Mouse (Mus musculus): ENCODE results near the gene Tbc1d12. TPM values are rescaled to one million over a fixed set of nuclear protein-coding genes. Genes with fewer than 3 reads are reported as not detected.

Tbc1d12 gene
- total RNA-seq (2012; rRNA removed), result 3.6 and 4.8 TPM in 2 replicates

GRCm38 (mm10) chr19:38836438-38837170 lies at the start of gene Tbc1d12:
Gene Tbc1d12 (plus strand): TSS chr19:38836579.
- H3K4me1 ChIP-seq (ENCODE audit: control insufficient read depth in 2 of 2, insufficient read depth in 2 of 2, low read length in 2 of 2, poor library complexity in 1 of 2), result peaks cover 0 to 2% of the 10 kb centered on the region in 2 experiments; a peak in 1 of 4 replicates
- in situ Hi-C loops (cut with MboI; ENCODE audit: low sequenced_read_pairs in 2 of 2, unreplicated experiment in 2 of 2), result no loop called here
- no peaks in the 10 kb centered on the region; the same call in 1 of the 2 replicates for H3K36me3 ChIP-seq (ENCODE audit: control insufficient read depth, insufficient read depth, low read length, poor library complexity, severe bottlenecking)
- TF ChIP-seq ZC3H11A (IDR thresholded peaks at IDR 0.05; ENCODE audit: borderline replicate concordance, low read depth, low read length) (no peak), HCFC1 (IDR thresholded peaks at IDR 0.05; ENCODE audit: borderline replicate concordance, insufficient read depth, low read length) (0 out of 2 replicates have a peak, but pooled peaks have one; percentile 13)
- H3K9ac ChIP-seq (ENCODE audit: insufficient read depth, low read depth, low read length, poor library complexity, severe bottlenecking), result peak within 1 kb of the TSS; percentile 72
- H3K9me3 ChIP-seq (ENCODE audit: control insufficient read depth, insufficient read depth, low read depth, low read length), result no peaks in the 10 kb centered on the region
- peak; percentile 78 for DNase-seq (ENCODE audit: low read depth, low spot score)
- H3K27ac ChIP-seq (ENCODE audit: insufficient read depth, low read depth, low read length, poor library complexity, severe bottlenecking), result no peak within 1 kb of the TSS
- peak within 1 kb of the TSS; percentile 80 to 89 for H3K4me3 ChIP-seq (ENCODE audit: insufficient read depth in 1 of 2, low read depth in 1 of 2, low read length in 2 of 2, poor library complexity in 1 of 2, severe bottlenecking in 1 of 2)

- no peaks in the 10 kb centered on the region for H3K4me1 ChIP-seq (ENCODE audit: control insufficient read depth in 2 of 2, insufficient read depth in 2 of 2, low read length in 2 of 2, poor library complexity in 1 of 2)
- H3K27ac ChIP-seq (ENCODE audit: insufficient read depth, low read depth, low read length, poor library complexity, severe bottlenecking), result no peak overlapping the region
- in situ Hi-C loops (cut with MboI; ENCODE audit: low sequenced_read_pairs in 2 of 2, unreplicated experiment in 2 of 2), result no loop called here
- no peak overlapping the region for H3K4me3 ChIP-seq (ENCODE audit: insufficient read depth in 1 of 2, low read depth in 1 of 2, low read length in 2 of 2, poor library complexity in 1 of 2, severe bottlenecking in 1 of 2)
- no peak overlapping the region for H3K9ac ChIP-seq (ENCODE audit: insufficient read depth, low read depth, low read length, poor library complexity, severe bottlenecking)
- H3K9me3 ChIP-seq (ENCODE audit: control insufficient read depth, insufficient read depth, low read depth, low read length), result no peaks in the 10 kb centered on the region
- H3K36me3 ChIP-seq (ENCODE audit: control insufficient read depth, insufficient read depth, low read length, poor library complexity, severe bottlenecking), result peaks cover 23% of the 10 kb centered on the region
- TF ChIP-seq MAFK (IDR thresholded peaks at IDR 0.05; ENCODE audit: insufficient read depth, low read depth, low read length) (no peak), HCFC1 (IDR thresholded peaks at IDR 0.05; ENCODE audit: borderline replicate concordance, insufficient read depth, low read length) (no peak), ZNF384 (IDR thresholded peaks at IDR 0.05; ENCODE audit: low read depth, low read length) (no peak), CHD2 (IDR thresholded peaks at IDR 0.05; ENCODE audit: low read depth, low read length) (no peak), ZC3H11A (IDR thresholded peaks at IDR 0.05; ENCODE audit: borderline replicate concordance, low read depth, low read length) (no peak)
- DNase-seq (ENCODE audit: low read depth, low spot score), result no peak
Observed at GRCm38 (mm10) chr19:38787756-38788155, 48.6 kb upstream of the Tbc1d12 start.

- no peaks in the 10 kb centered on the region for H3K4me1 ChIP-seq (ENCODE audit: control insufficient read depth in 2 of 2, insufficient read depth in 2 of 2, low read length in 2 of 2, poor library complexity in 1 of 2)
- no peak overlapping the region for H3K4me3 ChIP-seq (ENCODE audit: insufficient read depth in 1 of 2, low read depth in 1 of 2, low read length in 2 of 2, poor library complexity in 1 of 2, severe bottlenecking in 1 of 2)
- DNase-seq (ENCODE audit: low read depth, low spot score), result no peak
- peaks cover 49% of the 10 kb centered on the region for H3K36me3 ChIP-seq (ENCODE audit: control insufficient read depth, insufficient read depth, low read length, poor library complexity, severe bottlenecking)
- in situ Hi-C loops (cut with MboI; ENCODE audit: low sequenced_read_pairs in 2 of 2, unreplicated experiment in 2 of 2), result no loop called here
- H3K27ac ChIP-seq (ENCODE audit: insufficient read depth, low read depth, low read length, poor library complexity, severe bottlenecking), result no peak overlapping the region
- TF ChIP-seq ZC3H11A (IDR thresholded peaks at IDR 0.05; ENCODE audit: borderline replicate concordance, low read depth, low read length) (no peak), MAFK (IDR thresholded peaks at IDR 0.05; ENCODE audit: insufficient read depth, low read depth, low read length) (no peak), HCFC1 (IDR thresholded peaks at IDR 0.05; ENCODE audit: borderline replicate concordance, insufficient read depth, low read length) (no peak), CHD2 (IDR thresholded peaks at IDR 0.05; ENCODE audit: low read depth, low read length) (no peak), ZNF384 (IDR thresholded peaks at IDR 0.05; ENCODE audit: low read depth, low read length) (no peak)
- no peak overlapping the region for H3K9ac ChIP-seq (ENCODE audit: insufficient read depth, low read depth, low read length, poor library complexity, severe bottlenecking)
- no peaks in the 10 kb centered on the region for H3K9me3 ChIP-seq (ENCODE audit: control insufficient read depth, insufficient read depth, low read depth, low read length)
Observed at GRCm38 (mm10) chr19:38793563-38794045, 42.8 kb upstream of the Tbc1d12 start.

GRCm38 (mm10) chr19:38796546-38796945 lies 39.8 kb upstream of the Tbc1d12 start:
- Histone ChIP-seq H3K27ac (ENCODE audit: insufficient read depth, low read depth, low read length, poor library complexity, severe bottlenecking) (no peak overlapping the region), H3K9me3 (ENCODE audit: control insufficient read depth, insufficient read depth, low read depth, low read length) (no peaks in the 10 kb centered on the region), H3K9ac (ENCODE audit: insufficient read depth, low read depth, low read length, poor library complexity, severe bottlenecking) (no peak overlapping the region), H3K36me3 (ENCODE audit: control insufficient read depth, insufficient read depth, low read length, poor library complexity, severe bottlenecking) (peaks cover 41% of the 10 kb centered on the region), H3K4me1 (ENCODE audit: control insufficient read depth in 2 of 2, insufficient read depth in 2 of 2, low read length in 2 of 2, poor library complexity in 1 of 2) (peaks cover 0 to 3% of the 10 kb centered on the region in 2 experiments; a peak in 1 of 4 replicates), H3K4me3 (ENCODE audit: insufficient read depth in 1 of 2, low read depth in 1 of 2, low read length in 2 of 2, poor library complexity in 1 of 2, severe bottlenecking in 1 of 2) (no peak overlapping the region)
- TF ChIP-seq ZNF384 (IDR thresholded peaks at IDR 0.05; ENCODE audit: low read depth, low read length) (no peak), CHD2 (IDR thresholded peaks at IDR 0.05; ENCODE audit: low read depth, low read length) (no peak), ZC3H11A (IDR thresholded peaks at IDR 0.05; ENCODE audit: borderline replicate concordance, low read depth, low read length) (no peak), MAFK (IDR thresholded peaks at IDR 0.05; ENCODE audit: insufficient read depth, low read depth, low read length) (no peak), HCFC1 (IDR thresholded peaks at IDR 0.05; ENCODE audit: borderline replicate concordance, insufficient read depth, low read length) (no peak)
- DNase-seq (ENCODE audit: low read depth, low spot score), result no peak
- in situ Hi-C loops (cut with MboI; ENCODE audit: low sequenced_read_pairs in 2 of 2, unreplicated experiment in 2 of 2), result no loop called here

Data from ES-E14 (cell line).